Mouse (Mus musculus) lung, postnatal 0 days (tissue): ENCODE data around the gene Fancc. TPM values are rescaled to one million over a fixed set of nuclear protein-coding genes. Genes with fewer than 3 reads are reported as not detected.
"Not testable (repeated sequence)": the region's sequence is repeated elsewhere in the genome, so short reads cannot be mapped to it uniquely, and the experiment has no call there.

Experiments used
- ATAC-seq: fragments of 200-750 bp; cut with Nextera tagmentation; 2 replicates; pipeline ENCODE4 v1.8.0; 2017; ENCODE audit warnings: moderate library complexity
- DNase-seq: peaks from one replicate; pipeline ENCODE4 v3.0.0-alpha.2; 2016; ENCODE audit warnings: low spot score
- H3K27ac ChIP-seq: fragments of 300-500 bp; sonication (generic); 2 replicates; pipeline ENCODE4 v1.5.1; 2014; ENCODE audit warnings: antibody characterized with exemption, mild to moderate bottlenecking, low read length, mixed read lengths
- H3K27me3 ChIP-seq: fragments of 300-500 bp; sonication (generic); replicated peaks from 2 replicates; pipeline ENCODE4 v1.6.1; 2014; ENCODE audit warnings: low read length, mixed read lengths; ENCODE audit not compliant: insufficient read depth
- H3K36me3 ChIP-seq: fragments of 300-500 bp; sonication (generic); 2 replicates; pipeline ENCODE4 v1.6.1; 2014; ENCODE audit warnings: low read length, mixed read lengths; ENCODE audit not compliant: insufficient read depth
- H3K4me1 ChIP-seq: fragments of 300-500 bp; sonication (generic); 2 replicates; pipeline ENCODE4 v1.6.1; 2014; ENCODE audit warnings: antibody characterized with exemption, low read depth, low read length, mixed read lengths; ENCODE audit not compliant: insufficient read depth
- H3K4me2 ChIP-seq: fragments of 300-500 bp; sonication (generic); replicated peaks from 2 replicates; pipeline ENCODE4 v1.6.1; 2014; ENCODE audit warnings: low read depth, mild to moderate bottlenecking, low read length, moderate library complexity, mixed read lengths
- H3K4me3 ChIP-seq: fragments of 300-500 bp; sonication (generic); 2 replicates; pipeline ENCODE4 v1.5.1; 2014; ENCODE audit warnings: low read depth, low read length
- H3K9ac ChIP-seq: fragments of 300-500 bp; sonication (generic); replicated peaks from 2 replicates; pipeline ENCODE4 v1.6.1; 2014; ENCODE audit warnings: low read depth, mild to moderate bottlenecking
- H3K9me3 ChIP-seq: fragments of 300-500 bp; sonication (generic); 2 replicates; pipeline ENCODE4 v1.6.1; 2016; ENCODE audit warnings: low read length, mixed read lengths
- CTCF ChIP-seq: IDR thresholded peaks from 2 replicates; pipeline ENCODE4 v1.5.1; 2016; ENCODE audit warnings: antibody characterized with exemption, mild to moderate bottlenecking
- EP300 ChIP-seq: IDR thresholded peaks from 2 replicates; pipeline ENCODE4 v1.6.1; 2016; ENCODE audit warnings: antibody characterized with exemption, mild to moderate bottlenecking, control low read depth
- WGBS: fragments of 180-500 bp; shearing (Covaris S2); extraction: QIAGEN DNeasy Blood & Tissue Kit; methylation state at CpG from one replicate; pipeline ENCODE4 v1.1.7; 2014; 5-methylcytosine and 5-hydroxymethylcytosine counted together
- polyA plus RNA-seq: library from polyadenylated mRNA; unstranded; fragments of >200 nt; fragmentation: Nextera tagmentation; extraction: Ambion mirVana; gene quantifications from 2 replicates; pipeline ENCODE4 v1.2.1, GENCODE M21; 2015

The Fancc gene
- polyA plus RNA-seq, 1 experiment from 2014 or later, result 26.0 TPM

- Histone ChIP-seq H3K27me3 (no peaks in the 10 kb centered on the region), H3K9ac (no peak overlapping the region), H3K36me3 (peaks cover 10% of the 10 kb centered on the region; the same call in 1 of the 2 replicates), H3K27ac (no peak overlapping the region), H3K4me2 (no peak overlapping the region), H3K4me3 (no peak overlapping the region), H3K9me3 (no peaks in the 10 kb centered on the region), H3K4me1 (no peaks in the 10 kb centered on the region)
- TF ChIP-seq EP300 (no peak), CTCF (no peak)
- DNase-seq (no peak), ATAC-seq (no peak)
- 82% methylated on average over 6 of the region's 6 CpGs for WGBS
Measured at GRCm38 (mm10) chr13:63315777-63316176, 181.3 kb downstream of the Fancc start.

GRCm38 (mm10) chr13:63315111-63315510 is 182.0 kb downstream of the Fancc start:
- H3K4me3 ChIP-seq, ATAC-seq: not testable (repeated sequence)
- 100% methylated on average over 3 of the region's 4 CpGs for WGBS

GRCm38 (mm10) chr13:63314608-63314920 is 182.5 kb downstream of the Fancc start:
- no peaks in the 10 kb centered on the region for H3K4me1 ChIP-seq
- 66% methylated on average over 4 of the region's 4 CpGs for WGBS
- no peak overlapping the region for H3K27ac ChIP-seq
- H3K9ac ChIP-seq, result no peak overlapping the region
- peaks cover 10% of the 10 kb centered on the region; the same call in 1 of the 2 replicates for H3K36me3 ChIP-seq
- H3K27me3 ChIP-seq, result no peaks in the 10 kb centered on the region
- H3K9me3 ChIP-seq, result no peaks in the 10 kb centered on the region
- DNase-seq (no peak), ATAC-seq (no peak)
- H3K4me3 ChIP-seq, result no peak overlapping the region
- TF ChIP-seq EP300 (no peak), CTCF (no peak)
- no peak overlapping the region for H3K4me2 ChIP-seq

More at GRCm38 (mm10) chr13:63315111-63315510, 182.0 kb downstream of the Fancc start:
- H3K4me1 ChIP-seq, H3K27ac ChIP-seq, H3K9ac ChIP-seq, H3K9me3 ChIP-seq, H3K27me3 ChIP-seq, DNase-seq, H3K4me2 ChIP-seq: not testable (repeated sequence)
- H3K36me3 ChIP-seq, result peaks cover 10% of the 10 kb centered on the region; the same call in 1 of the 2 replicates

GRCm38 (mm10) chr13:63313748-63314607 is 183.1 kb downstream of the Fancc start:
- Histone ChIP-seq H3K27me3 (no peaks in the 10 kb centered on the region), H3K36me3 (peaks cover 10% of the 10 kb centered on the region; the same call in 1 of the 2 replicates), H3K27ac (no peak overlapping the region), H3K4me1 (no peaks in the 10 kb centered on the region), H3K4me3 (no peak overlapping the region), H3K9me3 (no peaks in the 10 kb centered on the region), H3K4me2 (no peak overlapping the region), H3K9ac (no peak overlapping the region)
- TF ChIP-seq CTCF, result no peak
- no peak for TF ChIP-seq EP300
- ATAC-seq, result no peak
- 70% methylated on average over 12 of the region's 12 CpGs for WGBS
- DNase-seq, result no peak

- 90% methylated on average over 1 of the region's 1 CpGs for WGBS
Measured at GRCm38 (mm10) chr13:63313247-63313646, 183.8 kb downstream of the Fancc start.

GRCm38 (mm10) chr13:63311156-63311555 is 185.9 kb downstream of the Fancc start:
- WGBS, result 68% methylated on average over 2 of the region's 2 CpGs
- H3K27ac ChIP-seq, result no peak overlapping the region
- ATAC-seq, result no peak

More at GRCm38 (mm10) chr13:63313247-63313646, 183.8 kb downstream of the Fancc start:
- Histone ChIP-seq H3K27ac (no peak overlapping the region), H3K27me3 (no peaks in the 10 kb centered on the region), H3K4me2 (no peak overlapping the region), H3K36me3 (peaks cover 10% of the 10 kb centered on the region; the same call in 1 of the 2 replicates), H3K4me1 (no peaks in the 10 kb centered on the region), H3K9ac (no peak overlapping the region), H3K9me3 (no peaks in the 10 kb centered on the region), H3K4me3 (no peak overlapping the region)
- TF ChIP-seq EP300, result no peak
- no peak for TF ChIP-seq CTCF
- DNase-seq (no peak), ATAC-seq (no peak)

More at GRCm38 (mm10) chr13:63311156-63311555, 185.9 kb downstream of the Fancc start:
- no peak for DNase-seq
- H3K27me3 ChIP-seq, result no peaks in the 10 kb centered on the region
- no peaks in the 10 kb centered on the region for H3K4me1 ChIP-seq
- H3K36me3 ChIP-seq, result 0 out of 2 replicates have a peak, but pooled peaks cover 4% of the 10 kb centered on the region
- H3K9ac ChIP-seq, result no peak overlapping the region
- H3K4me3 ChIP-seq, result no peak overlapping the region
- TF ChIP-seq CTCF, result no peak
- no peak for TF ChIP-seq EP300
- H3K9me3 ChIP-seq, result no peaks in the 10 kb centered on the region
- H3K4me2 ChIP-seq, result no peak overlapping the region
